Mouse (Mus musculus) embryo, embryonic 11 days (tissue): ENCODE results near the gene Clstn3.
"Not testable (repeated sequence)": the region's sequence is repeated elsewhere in the genome, so short reads cannot be mapped to it uniquely, and the experiment has no call there.

Experiments
- DNase-seq: peaks from one replicate; pipeline ENCODE4 v3.0.0-alpha.2; 2015

Gene Clstn3

DNA sequence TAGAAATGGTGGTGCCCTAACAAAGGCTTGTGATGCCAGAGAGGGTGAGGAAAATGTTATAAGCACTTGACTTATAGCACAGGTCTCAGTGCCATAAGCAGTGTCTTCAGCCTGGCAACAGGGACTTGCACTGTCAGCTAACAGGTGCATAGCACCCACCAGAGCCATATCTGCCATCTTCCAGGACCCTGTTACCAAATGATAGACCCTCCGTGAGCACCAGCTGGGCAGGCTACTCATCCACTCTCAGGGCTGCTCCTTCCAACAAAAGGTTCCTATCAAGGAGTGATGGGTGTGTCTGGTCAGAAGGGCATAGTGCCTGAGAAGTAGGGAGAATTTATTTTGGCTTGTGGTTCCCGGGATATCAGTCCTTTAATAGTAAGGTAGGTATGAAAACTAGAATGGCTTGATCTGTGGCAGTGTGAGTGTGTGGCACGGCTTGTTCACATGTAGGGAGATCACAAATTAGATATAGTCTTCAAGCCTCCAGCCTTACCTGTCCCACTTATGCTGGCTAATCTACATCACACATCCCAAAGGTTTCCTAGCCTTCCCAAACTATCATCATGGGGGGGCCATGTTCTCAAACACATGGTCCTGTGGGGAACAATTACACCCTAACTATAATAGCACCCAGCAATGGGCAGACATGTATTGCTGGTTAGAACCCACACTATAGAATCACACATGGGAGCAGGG lies 14.4 kb upstream of the Clstn3 start:
- no peak for DNase-seq

DNA sequence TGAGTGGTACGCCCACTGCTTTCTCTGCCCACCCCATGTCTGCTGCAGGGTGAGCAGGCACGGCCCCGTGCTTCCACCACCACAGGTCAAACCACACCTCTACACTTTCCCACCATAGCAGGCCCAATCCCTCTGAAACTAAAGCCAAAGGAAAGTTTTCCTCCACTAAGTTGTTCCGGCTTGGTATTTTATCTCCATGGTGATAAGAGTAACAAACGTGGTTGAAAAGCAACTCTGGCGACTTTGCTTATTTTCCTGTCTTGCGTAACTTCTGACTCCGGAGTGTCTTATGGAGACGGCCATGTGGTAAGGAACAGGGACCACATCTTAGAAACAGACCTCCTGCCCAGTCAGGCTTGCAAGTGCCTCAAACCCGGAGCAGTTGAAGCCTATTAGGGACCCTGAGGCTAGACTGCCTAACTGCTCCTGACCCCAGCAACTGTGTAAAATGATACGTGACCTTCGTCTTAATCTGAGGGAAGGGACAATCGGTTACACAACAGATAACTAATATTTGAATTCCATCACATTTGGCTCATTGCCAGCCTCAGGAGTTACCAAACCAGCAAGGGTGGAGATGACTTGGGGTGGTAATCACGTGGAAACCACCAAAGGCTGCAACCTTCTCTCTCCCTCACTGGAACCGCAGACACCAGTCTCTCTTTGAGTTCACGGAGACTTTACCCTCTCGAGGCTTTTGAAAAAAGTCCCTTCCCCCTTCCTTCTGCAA lies 13.5 kb upstream of the Clstn3 start:
- no peak for DNase-seq

DNA sequence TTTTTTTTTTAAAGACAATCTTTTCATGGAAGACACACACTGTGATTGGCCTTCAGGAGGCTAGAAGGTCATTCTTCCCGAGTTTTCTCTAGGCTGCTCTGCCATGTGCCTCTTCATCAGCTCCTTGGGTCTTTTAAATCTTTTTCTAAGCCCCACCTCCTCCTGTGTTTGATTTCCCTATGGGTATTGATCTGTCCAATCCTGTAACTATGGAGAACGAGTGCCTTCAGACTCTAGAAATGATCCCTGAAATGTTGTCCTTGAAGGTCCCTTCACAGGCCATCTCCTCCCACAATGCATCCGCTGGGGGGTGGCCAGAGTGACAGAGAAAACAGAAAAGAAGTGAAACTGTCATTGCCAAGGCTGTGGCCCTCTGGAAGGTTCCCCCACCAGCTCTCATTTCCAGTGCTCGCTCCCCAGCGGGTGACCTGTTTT lies 12.6 kb upstream of the Clstn3 start:
- no peak for DNase-seq

DNA sequence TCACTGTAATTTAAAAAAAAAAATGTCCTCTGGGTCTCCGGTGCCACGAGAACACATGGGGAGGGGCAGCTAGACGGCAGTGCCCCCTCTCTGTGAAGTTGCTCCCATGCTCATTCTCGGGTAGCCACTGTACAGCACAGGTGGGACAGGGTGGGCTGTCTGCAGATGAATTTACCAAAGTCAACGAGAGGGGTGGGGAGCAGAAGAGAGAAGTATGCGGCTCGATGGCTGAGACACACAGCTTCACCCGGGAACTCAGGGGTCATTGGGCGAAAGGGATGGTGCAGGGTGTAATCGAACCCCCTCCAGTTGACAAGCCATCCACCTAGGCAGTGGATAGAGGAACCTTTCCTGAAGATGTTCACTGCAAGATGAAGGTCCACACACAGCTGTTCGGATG lies 12.2 kb upstream of the Clstn3 start:
- DNase-seq: no peak

DNA sequence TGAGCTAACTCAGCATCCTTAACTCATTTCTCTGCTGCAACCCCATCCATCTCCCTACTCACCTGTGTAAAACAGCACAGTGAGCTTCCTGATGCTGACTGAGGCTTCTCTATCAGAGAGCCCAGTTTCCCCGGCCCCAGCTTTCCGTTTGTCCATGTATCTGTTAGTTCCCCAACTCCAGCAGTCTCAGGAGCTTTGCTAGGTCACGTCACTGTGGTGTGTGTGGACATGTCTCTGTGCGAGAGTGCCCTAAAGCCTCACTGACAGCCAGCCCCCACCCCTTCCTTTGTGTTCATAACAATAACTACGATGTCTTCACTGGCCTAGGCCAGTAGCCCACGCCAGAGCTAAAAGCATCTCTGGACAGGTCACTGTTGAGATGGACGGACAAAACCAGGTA lies 11.6 kb upstream of the Clstn3 start:
- DNase-seq: no peak

DNA sequence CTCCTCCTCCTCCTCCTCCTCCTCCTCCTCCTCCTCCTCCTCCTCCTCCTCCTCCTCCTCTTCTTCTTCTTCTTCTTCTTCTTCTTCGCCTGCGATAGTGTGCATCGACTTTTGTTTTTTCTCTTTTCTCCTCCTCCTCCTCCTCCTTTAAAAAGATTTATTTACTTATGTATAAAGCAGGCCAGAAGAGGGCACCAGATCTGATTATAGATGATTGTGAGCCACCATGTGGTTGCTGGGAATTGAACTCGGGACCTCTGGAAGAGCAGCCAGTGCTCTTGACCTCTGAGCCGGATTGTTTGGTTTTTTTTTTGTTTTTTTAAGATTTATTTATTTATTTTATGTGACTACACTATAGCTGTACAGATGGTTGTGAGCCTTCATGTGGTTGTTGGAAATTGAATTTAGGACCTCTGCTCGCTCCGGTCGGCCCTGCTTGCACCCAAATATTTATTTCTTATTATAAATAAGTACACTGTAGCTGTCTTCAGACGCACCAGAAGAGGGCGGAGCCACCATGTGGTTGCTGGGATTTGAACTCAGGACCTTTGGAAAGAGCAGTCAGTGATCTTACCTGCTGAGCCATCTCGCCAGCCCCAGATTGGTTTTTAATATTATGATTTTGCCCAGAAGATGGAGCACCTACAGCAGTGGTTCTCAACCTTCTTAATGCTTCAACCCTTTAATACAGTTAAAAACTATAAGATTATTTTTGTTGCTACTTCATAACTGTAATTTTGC lies 10.9 kb upstream of the Clstn3 start:
- DNase-seq: not testable (repeated sequence)

DNA sequence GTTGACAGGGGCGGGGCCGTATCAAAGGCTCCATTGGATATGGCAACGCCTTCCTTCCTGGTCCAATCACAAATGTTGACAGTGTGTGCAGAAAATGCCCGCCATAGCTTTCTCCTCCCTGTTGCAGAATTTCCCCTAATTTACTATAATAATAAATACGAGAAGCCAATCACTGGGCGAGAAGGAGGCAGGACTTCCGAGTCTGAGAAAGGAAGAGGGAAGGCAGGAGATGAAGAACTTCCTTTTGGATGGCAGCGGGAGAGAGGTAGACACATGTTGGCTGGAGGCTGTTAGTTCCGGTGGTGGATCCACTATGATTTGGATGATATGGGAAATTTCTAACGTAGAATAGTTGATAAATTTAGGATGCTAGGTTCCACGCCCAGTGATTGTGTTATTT lies 10.0 kb upstream of the Clstn3 start:
- no peak for DNase-seq

DNA sequence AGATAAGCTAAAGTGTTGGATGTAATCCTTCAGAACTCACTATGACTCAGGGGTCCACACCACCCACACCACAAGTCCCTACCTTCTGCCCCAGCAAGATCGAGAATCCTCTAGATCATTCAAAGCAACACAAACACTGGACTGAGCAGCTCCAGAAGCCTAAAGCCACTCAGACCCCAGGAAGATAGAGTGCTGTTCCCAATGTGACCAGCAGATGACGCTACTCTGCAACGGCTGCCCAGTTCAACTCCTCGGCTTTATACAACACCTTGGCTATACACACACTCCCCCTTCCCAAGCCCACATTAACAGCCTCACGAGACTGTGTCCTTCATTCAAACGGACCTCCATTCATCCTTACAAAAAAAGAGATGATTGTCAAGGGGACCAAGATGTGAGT lies 8.2 kb upstream of the Clstn3 start:
- no peak for DNase-seq

DNA sequence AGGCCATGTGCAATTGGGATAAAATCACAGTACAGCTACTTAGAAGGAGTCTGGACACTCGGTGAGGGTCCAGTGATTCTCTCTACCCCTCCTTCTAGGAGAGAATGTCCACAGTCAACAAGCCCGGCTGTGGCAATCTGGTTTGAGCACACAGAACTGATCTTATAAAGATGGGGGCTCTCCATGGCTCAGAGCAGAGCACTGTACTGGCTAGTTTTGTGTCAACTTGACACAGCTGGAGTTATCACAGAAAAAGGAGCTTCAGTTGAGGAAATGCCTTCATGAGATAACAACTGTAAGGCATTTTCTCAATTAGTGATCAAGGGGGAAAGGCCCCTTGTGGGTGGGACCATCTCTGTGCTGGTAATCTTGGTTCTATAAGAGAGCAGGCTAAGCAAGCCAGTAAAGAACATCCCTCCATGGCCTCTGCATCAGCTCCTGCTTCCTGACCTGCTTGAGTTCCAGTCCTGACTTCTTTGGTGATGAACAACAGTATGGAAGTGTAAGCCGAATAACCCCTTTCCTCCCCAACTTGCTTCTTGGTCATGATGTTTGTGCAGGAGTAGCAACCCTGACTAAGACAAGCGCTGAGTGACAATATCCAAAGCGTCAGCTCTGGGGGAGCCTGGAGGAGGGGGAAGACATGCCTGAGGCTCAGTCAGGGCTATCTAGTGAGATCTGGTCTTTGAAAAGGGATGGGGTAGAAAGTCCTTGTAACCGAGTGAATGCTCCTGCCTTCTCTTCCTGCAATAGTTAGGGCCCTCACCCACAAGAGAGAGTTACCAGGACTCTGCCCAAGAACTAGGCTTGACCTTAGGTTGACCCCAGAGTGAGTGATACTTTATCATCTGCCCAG lies 7.4 kb upstream of the Clstn3 start:
- not testable (repeated sequence) for DNase-seq

DNA sequence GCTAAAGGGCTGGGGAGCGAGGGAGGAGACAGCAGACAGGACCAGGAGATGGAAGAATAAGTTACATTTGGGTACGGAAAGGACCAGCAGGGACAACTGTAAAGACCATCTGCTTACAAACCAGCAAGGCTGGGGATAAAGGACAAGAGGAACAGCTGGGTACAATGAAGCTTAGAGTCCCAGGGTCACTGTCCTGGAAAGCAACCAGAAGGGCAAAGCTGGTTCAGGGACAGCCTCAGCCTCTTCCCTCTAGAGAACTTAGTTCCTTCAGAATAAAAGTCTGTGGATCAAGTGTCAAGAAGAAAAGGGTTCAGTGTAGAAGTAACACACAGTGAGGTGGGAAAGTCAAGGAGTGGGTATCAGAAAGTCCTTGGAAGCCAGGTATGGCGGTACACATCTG lies 6.5 kb upstream of the Clstn3 start:
- DNase-seq: no peak

DNA sequence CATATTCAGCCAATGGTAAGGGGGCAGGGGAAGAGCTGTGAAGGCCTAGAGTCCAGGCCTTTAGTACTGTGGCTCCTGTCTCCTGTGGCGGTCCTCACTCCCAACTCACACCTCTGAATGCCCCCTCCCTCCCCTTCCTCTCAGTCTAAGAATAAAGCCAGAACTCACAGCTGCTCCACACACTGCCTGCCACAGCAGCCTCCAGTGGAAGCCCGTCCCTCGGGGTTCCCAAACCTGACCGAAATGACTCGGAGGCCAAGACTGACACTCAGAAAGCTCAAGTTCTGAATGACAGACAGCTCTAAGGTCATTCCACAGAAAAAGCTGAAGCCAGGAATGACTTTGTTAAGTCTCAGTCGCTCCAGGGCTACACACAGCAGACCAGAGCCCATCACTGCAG lies 1.1 kb upstream of the Clstn3 start:
- DNase-seq: no peak

DNA sequence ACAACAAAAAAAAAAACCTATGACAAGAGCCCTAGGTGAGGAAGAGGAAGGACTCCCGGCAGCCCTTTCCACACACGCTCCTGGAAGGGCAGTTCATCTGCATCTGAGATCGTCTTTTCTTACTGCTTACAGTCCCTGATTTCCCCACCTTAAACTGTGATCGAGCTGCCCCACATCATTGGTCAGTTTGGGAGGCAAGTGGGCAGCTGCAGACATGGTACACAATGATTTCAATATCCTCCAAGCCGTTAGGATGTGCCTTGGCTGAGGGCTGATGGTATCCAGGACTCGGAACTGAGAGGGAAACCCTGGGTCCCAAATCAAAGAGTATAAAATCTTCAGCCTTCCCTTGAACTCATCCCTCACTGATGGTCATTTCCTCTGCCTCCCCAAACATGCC lies 705 bp upstream of the Clstn3 start:
- no peak for DNase-seq

DNA sequence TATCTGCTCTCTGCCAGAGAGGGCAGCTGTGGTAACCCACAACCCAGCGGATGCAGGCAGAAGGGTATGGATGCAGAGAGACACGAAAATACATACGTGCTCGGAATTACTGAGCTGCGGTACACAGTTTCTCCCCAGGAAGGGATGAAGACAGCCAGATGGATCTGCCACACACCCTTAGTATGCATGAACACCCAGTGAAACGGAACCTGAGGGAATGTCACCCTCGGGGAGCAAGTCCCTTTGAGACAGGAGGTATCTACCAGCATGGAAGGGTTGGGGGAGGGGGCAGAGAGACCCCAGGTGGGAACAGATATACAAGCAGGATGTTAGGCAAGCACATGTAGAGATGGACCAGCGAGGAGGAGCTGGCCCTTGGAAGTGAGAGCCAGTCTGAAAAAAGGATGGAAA lies 708 bp downstream of the Clstn3 start:
- no peak for DNase-seq

DNA sequence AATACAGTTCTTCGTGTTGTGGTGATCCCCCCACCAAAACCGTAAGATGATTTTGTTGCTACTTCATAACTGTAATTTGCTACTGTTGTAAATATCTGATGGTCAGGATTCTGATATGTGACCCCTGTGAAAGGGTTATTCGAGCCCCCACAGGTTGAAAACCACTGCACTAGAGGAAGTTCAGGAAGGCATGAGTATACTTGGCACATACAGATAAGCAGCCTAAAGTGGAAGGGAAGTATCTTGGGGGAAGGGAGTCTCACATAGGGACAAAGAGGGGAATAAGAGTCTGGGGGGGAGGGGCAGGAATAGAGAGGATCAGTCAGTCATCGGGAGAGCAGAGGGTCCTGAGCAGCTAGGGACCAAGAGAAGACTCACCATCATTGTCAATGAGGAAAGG lies 5.2 kb downstream of the Clstn3 start:
- DNase-seq: no peak

DNA sequence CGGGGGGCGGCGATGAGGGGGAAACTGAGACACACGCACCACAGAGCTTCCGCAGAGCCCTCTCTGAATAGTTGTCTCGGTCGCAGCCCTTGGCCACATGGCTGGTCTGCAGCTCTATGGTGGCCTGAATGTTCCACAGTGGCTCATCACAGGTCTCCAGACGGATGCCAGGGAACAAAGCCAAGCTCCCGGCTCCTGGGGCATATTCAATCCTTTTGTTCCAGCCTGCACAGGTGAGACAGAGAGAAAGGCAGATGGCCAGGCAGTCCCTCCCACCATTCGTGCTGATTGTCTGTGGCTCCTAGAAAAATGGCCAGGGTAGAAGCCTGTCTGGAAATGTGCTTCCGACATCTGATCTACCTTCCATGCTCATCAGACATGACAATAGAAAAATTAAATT lies 6.1 kb downstream of the Clstn3 start:
- no peak for DNase-seq

DNA sequence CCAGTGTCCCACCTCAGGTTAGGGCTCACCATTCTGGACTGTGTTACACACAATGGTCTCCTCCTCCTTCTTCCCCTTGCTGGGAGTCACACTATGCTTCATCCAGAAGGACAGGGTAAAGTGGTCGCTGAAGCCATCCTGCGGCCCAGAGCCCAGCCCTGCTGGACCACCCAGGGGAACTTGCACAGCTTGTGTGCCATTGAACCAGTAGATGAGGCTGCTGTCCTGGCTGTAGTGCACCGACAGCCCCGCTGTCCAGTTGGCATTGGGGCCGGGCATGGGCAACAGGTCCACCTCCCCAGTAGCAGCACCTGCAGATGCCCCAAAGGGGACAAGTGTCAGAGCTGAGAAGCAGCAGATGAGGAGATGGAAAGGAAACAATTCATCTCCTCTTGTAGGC lies 6.8 kb downstream of the Clstn3 start:
- no peak for DNase-seq

DNA sequence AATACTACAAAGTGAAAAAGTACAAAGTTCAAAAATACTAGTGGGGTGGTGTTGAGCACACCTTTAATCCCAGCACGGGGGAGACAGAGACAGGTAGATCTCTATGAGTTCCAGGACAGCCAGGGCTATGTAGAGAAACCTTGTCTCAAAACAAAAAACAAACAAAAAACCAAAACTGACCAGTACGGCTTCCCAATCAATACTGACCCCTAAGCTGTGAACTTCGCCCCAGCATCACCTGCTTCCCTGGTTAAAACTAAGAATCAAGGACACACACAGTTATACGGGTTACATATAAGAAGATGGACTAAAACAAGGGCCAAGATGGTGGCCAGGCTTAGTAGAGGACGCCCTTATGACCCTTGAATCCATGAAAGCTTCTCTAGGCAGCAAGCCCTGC lies 8.4 kb downstream of the Clstn3 start:
- DNase-seq: no peak

DNA sequence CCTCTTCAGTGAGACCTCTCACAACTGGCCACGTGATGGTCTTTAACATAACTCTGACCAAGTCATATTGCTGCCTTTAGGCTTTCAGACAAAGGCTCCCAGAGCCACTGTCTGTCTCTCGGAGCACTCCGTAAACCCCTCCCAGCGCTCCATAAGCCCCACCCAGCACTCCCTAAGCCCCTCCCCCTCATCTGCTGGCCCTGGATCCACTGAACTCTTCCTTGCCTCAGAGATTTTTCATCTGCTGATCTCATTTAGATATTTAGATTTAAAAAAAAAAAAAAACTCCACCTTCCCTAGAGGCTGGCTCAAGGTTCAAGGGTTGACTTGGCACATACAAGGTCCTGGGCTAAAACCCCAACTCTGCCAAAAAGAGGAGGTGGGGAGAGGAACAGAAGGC lies 10.8 kb downstream of the Clstn3 start:
- peak; percentile 27 for DNase-seq

DNA sequence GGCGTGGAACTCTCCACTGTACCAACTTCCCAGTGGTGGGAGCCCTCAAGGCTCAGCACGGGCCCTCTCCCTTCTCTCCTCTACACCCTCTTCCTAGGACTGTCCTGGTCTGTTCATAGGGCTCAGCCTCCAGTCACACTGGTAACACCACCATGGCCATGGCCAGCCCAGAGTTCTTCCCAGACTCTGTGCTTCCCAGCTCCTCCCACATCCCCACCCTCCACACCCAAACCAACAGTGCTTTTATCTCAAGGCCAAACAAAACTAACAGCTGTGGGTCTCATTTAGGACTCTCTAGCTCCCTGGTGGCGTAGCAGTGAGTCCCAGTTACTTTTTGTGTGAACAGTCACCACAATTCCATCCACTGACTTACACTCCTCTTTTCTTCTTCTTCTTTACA lies 12.6 kb downstream of the Clstn3 start:
- DNase-seq: no peak

DNA sequence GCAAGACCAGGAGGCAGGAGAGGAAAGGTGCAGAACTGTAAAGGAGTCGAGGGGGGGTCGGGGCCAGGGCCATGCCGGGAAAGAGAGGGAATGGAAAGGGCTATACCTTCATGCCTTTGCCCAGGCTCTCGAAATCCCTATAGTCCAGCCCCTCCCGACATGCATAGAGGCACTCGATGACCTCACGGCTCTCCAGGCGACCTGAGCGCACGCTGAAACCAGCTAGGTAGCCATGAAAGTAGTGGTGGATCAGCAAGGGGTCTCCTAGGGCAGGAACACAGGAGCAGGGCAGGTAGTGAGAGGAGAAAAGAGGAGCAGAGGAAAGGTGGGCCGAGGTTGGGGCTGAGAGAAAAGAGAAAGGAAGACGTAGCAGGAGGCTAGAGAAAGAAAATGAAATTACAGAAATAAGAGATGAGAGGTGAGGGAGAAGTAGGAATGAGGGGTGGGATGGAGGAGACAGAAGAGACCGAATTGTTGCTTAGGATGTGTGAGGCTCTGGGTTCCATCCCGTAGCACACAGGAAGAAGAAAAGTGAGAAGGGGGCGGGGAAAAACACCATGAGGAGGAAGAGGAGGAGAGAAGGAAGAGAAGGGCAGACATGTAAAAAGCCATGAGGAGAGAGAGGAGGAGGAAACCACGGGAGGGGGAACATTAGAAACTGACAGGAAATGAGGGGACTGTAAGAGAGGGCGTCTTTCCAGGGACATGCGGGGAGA lies 14.8 kb downstream of the Clstn3 start:
- DNase-seq: no peak

DNA sequence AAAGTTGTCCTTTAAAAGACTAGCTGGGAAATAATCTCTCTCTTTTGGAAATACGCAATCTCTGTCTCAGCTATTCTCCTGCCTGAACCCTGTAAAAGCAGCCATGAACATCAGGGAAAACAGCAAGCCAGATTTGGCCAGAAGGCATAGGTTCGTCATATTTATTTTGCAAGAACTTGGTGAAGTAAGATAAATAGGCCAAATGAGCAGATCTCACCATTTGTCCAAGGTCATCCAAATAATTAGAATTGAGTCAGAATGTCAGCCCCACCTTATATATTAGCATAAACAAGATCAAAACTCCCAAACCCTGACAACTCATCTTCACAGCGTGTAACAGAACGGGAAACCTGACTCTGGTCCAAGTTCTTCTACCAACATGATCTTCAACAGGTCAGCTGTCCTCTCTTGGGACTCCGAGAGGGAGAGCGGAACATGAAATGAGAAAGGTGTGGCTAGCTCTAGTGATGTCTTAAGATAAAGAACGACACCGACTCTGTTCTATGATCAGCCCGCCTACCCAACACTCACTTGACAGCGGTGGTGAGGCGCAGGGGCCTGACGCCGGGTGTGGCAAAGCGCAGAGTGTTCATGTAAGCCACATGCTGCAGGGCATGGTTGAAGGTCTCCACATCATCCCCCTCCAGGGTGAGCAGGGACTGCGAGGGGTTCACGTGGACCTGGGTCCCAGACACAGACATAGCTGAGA lies 15.5 kb downstream of the Clstn3 start:
- no peak for DNase-seq
